Mouse (Mus musculus) gastrocnemius, postnatal 14 days (tissue): ENCODE measurements around the gene Gm42906. TPM values are rescaled to one million over a fixed set of nuclear protein-coding genes. Genes with fewer than 3 reads are reported as not detected.

Experiments
- DNase-seq: peaks from one replicate; pipeline ENCODE4 v3.0.0; 2021; ENCODE audit warnings: mixed read lengths
- intact Hi-C: fragments of 180-260 bp; cut with DNase I; formaldehyde crosslinking; loops from one replicate; pipeline ENCODE4 v1.15.1; 2025; ENCODE audit warnings: low total_unique reads
- total RNA-seq, 2 experiments: library from RNA; stranded (reverse); gene quantifications; 2 replicates each; pipeline ENCODE4 v1.2.3; 2021

Gm42906 gene
- total RNA-seq, 2 experiments from 2014 or later: 1.5 TPM; not detected in 1

- DNase-seq: no peak
- intact Hi-C loops: no loop called here
Observed at GRCm38 (mm10) chr5:151248084-151248483, 179.9 kb downstream of the Gm42906 start.

- intact Hi-C loops: no loop called here
- no peak for DNase-seq
Observed at GRCm38 (mm10) chr5:151247115-151247875, 180.7 kb downstream of the Gm42906 start.

GRCm38 (mm10) chr5:151246287-151246686, 181.7 kb downstream of the Gm42906 start:
- intact Hi-C loops: no loop called here
- DNase-seq: no peak

DNA sequence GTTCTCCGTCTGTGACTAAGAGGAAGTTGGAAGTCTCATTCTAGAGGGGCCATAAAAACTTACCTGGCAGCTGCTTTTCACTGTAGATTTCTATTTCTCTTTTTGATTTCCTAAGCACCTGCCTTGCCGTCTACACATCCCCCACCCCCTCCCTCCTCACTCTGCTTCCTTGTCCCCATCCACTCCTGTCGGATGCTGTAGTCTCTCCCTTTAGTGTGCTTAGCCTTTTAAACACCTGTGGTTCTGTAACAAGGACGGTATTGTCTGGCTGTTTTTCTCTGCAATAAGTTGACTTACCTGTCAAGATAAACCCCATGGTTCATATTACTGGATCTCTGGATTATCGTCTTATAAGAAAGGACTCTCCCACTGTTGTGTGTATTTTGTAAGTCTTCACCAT, 182.4 kb downstream of the Gm42906 start:
- intact Hi-C loops: no loop called here
- DNase-seq: no peak

DNA sequence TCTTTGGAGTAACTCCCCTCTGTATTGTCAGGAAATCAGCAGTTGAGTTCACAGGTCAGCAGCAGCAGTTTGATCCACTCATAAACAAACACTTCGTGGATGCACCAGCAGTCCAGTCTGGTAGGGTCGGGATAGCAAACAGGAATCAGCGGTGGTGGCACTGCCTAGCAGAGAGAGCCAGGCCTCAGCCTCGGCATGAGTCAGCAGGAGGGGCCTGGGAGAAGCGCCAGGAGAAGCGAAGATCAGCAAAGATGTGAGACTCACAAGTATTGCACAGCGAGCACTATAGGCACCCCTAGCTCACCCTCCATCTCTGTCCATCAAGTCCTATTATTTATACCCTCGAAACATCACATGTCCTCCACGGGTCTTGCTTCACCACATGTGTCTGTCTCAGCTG, 189.2 kb downstream of the Gm42906 start:
- no peak for DNase-seq
- intact Hi-C loops: loop anchor here (10.0 kb wide), 2 partner anchors 94 to 126 kb away; no protein-coding TSS in a partner anchor

DNA sequence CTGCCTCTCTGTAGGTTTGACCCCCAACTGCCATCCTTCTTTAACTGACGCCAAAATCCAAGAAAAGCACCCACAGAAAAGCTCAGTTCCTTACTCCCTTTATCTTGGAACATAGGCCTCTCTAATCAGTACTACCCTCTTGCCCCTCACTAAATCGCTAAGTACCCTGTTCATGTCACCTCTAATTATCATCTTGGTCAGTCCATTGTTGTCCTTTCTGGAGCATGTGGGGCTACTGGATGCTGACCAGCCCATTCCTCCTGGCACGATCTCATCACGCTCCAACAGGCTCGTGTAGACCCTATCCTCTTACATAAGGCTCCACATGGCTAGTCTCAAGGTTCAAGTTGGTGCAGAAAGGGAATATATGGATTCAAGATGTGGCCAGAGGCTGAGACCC, 191.6 kb downstream of the Gm42906 start:
- intact Hi-C loops: loop anchor here (10.0 kb wide), 2 partner anchors 92 to 128 kb away; no protein-coding TSS in a partner anchor
- no peak for DNase-seq

- intact Hi-C loops: loop anchor here (10.0 kb wide), 2 partner anchors 89 to 131 kb away; no protein-coding TSS in a partner anchor
- peak; percentile 73 for DNase-seq
Observed at GRCm38 (mm10) chr5:151233400-151234031, 194.4 kb downstream of the Gm42906 start, which contains the start of gene Stard13. Gene Stard13 (minus strand): TSS chr5:151233836.

DNA sequence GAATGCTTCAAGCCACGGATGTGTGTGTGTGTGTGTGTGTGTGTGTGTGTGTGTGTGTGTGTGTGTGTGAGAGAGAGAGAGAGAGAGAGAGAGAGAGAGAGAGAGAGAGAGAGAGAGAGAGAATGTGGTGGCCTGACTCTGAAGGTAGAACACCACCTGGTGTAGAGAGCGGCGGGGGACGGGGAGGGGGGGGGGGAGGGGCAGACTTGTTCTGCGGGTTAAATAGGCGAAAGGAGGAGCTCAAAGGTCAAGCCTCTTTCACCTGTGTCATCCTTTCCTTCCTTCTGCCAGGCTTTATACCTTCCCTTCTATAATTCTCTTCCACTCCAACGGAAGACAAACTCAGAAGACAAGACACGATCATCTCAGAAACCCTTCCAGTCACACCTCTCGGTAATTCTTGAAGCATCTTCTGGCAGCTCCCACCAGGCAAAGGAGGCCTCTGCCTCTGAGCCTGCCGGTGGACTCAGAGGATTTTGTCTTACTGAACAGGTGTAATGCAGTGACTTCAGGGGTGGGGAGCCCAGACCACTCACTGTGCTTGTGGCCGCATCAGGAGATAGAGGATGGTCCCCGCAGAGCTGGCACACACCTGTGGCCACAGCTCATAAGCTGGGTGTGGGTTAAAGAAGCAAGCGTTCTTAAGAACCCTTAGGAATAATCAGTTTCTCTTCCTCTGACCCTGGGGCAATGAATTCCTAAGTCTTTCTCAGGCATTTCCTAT, 195.2 kb downstream of the Gm42906 start:
- intact Hi-C loops: loop anchor here (10.0 kb wide), 2 partner anchors 88 to 132 kb away; no protein-coding TSS in a partner anchor
- DNase-seq: no peak

GRCm38 (mm10) chr5:151231861-151232260, 196.1 kb downstream of the Gm42906 start:
- DNase-seq: no peak
- intact Hi-C loops: loop anchor here (10.0 kb wide), 2 partner anchors 87 to 133 kb away; no protein-coding TSS in a partner anchor

DNA sequence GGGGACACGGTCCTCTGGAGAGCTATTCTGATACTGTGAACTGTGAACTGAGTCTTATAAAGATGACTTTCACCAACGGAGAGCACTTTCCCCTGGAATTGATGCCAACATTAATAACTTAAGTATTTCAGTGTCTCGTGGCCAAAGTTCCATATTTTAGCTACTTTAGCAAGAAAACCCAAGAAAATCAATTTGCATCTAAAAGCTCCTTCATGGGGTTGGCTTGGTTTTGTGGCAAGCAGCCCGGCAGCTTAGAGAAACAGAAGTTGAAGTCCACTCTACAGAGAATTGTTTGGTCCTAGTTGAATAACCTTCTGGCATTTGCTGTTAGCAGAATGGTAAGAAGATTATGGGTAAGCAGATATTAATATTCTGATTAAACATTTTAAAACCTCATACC, 196.6 kb downstream of the Gm42906 start:
- peak; percentile 57 for DNase-seq
- intact Hi-C loops: loop anchor here (10.0 kb wide), 2 partner anchors 87 to 133 kb away; no protein-coding TSS in a partner anchor

GRCm38 (mm10) chr5:151230427-151230826, 197.5 kb downstream of the Gm42906 start:
- no peak for DNase-seq
- intact Hi-C loops: loop anchor here (10.0 kb wide), 2 partner anchors 86 to 134 kb away; no protein-coding TSS in a partner anchor

- intact Hi-C loops: no loop called here
- DNase-seq: no peak
Observed at GRCm38 (mm10) chr5:151228367-151229005, 199.5 kb downstream of the Gm42906 start.

DNA sequence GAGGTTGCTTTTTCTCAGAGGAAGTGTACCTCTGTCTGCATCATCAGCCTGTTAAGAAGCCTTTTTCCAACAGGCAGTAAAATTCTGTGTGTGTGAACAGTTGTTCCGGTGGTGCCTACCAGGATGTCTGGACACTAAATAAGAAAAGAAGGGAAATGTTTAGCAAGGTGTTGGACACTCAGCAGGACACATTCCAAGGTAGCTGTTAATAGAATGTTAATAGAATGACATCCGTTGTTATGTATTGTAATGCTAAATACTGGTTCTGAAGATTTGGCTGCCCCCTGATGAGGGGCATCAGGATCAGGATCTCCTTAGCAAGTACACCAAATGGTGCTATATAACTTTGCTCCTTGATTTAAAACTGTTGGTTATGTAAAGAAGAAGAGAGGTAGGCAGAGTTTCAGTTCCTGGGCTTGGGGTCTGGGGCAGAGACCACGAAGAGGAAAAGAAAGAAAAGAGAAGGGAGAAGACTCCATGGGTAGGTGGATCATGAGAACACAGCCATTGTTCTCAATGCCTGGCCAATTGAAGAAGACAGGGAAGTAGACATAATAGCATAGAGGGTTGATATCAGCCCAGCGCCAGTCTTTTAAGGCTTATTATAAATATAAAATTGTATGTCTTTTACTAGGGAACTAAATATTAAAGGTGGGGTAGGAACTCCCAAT, 204.1 kb downstream of the Gm42906 start:
- intact Hi-C loops: no loop called here
- no peak for DNase-seq

GRCm38 (mm10) chr5:151222791-151223190, 205.2 kb downstream of the Gm42906 start:
- intact Hi-C loops: no loop called here
- DNase-seq: no peak

- peak; percentile 11 for DNase-seq
- intact Hi-C loops: no loop called here
Observed at GRCm38 (mm10) chr5:151218689-151219115, 209.3 kb downstream of the Gm42906 start.

DNA sequence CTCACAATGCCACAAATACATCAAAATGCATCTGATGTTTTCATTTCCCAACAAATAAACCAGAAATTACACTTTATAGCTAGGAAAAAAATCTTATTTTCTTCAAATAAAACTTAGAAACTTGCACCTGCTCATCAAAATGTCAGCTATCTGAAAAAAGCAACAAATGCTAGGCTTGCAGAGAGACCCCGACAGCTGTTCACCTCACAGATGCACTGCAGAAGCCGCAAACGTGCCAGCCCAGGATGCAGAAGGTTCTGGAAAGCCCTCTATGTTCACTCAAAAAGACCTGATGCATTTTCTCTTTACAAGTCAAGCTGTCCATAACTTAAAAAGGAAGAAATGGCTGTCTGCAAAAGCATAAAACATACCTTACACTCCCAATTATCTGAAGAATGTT, 214.9 kb downstream of the Gm42906 start:
- no peak for DNase-seq
- intact Hi-C loops: no loop called here

GRCm38 (mm10) chr5:151210869-151211268, 217.1 kb downstream of the Gm42906 start:
- intact Hi-C loops: no loop called here
- no peak for DNase-seq

GRCm38 (mm10) chr5:151210060-151210459, 217.9 kb downstream of the Gm42906 start:
- DNase-seq: no peak
- intact Hi-C loops: no loop called here

- intact Hi-C loops: no loop called here
- no peak for DNase-seq
Observed at GRCm38 (mm10) chr5:151205017-151205416, 222.9 kb downstream of the Gm42906 start.
